Mouse (Mus musculus) CH12.LX (cell line): ENCODE results near the gene Phlda1. TPM values are rescaled to one million over a fixed set of nuclear protein-coding genes. Genes with fewer than 3 reads are reported as not detected.
A peak's percentile ranks its signal among the peaks of the same experiment; 100 is the strongest.

Source experiments
- DNase-seq: peaks from one replicate; pipeline ENCODE4 v3.0.0-alpha.2; 2013; ENCODE audit errors: extremely low read depth
- H3K27ac ChIP-seq: 2 replicates; pipeline ENCODE4 v1.5.1; 2012; ENCODE audit warnings: low read depth, mild to moderate bottlenecking, control low read depth, moderate library complexity; ENCODE audit not compliant: insufficient read depth
- H3K27me3 ChIP-seq: replicated peaks from 2 replicates; pipeline ENCODE3; 2012; ENCODE audit warnings: inconsistent platforms
- H3K36me3 ChIP-seq, 2 experiments: replicated peaks in 1 of 2; 2 replicates each; pipeline versions ENCODE3 to v1.6.1; 2012; ENCODE audit warnings: inconsistent platforms in 1 of 2, low read length in 1 of 2, mild to moderate bottlenecking in 1 of 2, mixed read lengths in 1 of 2, moderate library complexity in 1 of 2; ENCODE audit not compliant: control insufficient read depth in 1 of 2, insufficient read depth in 1 of 2
- H3K4me1 ChIP-seq, 2 experiments: 2 replicates each; pipeline ENCODE4 v1.6.1; 2012; ENCODE audit warnings: inconsistent platforms in 1 of 2, moderate library complexity in 1 of 2; ENCODE audit not compliant: insufficient read depth in 2 of 2, control insufficient read depth in 1 of 2
- H3K4me2 ChIP-seq: 2 replicates; pipeline ENCODE4 v1.6.1; 2012; ENCODE audit warnings: low read depth, mild to moderate bottlenecking, control low read depth; ENCODE audit not compliant: poor library complexity, insufficient read depth, severe bottlenecking
- H3K4me3 ChIP-seq, 3 experiments: fragments of 150-350 bp in 1 of 3; sonication (generic) in 1 of 3; replicated peaks in 1 of 3; 2 replicates each; pipeline versions ENCODE3 to v1.5.1; 2011 to 2012; ENCODE audit warnings: low read depth in 2 of 3, low read length in 2 of 3, mild to moderate bottlenecking in 2 of 3, moderate library complexity in 2 of 3, control low read depth in 1 of 3, improper control_type of control experiment in 1 of 3, inconsistent platforms in 1 of 3, mixed read lengths in 1 of 3; ENCODE audit not compliant: poor library complexity in 1 of 3
- H3K79me2 ChIP-seq: replicated peaks from 2 replicates; pipeline ENCODE4 v1.6.1; 2012; ENCODE audit warnings: mild to moderate bottlenecking, moderate library complexity; ENCODE audit not compliant: control insufficient read depth, poor library complexity, insufficient read depth, severe bottlenecking; ENCODE audit errors: extremely low read depth
- H3K9ac ChIP-seq: 2 replicates; pipeline ENCODE4 v1.6.1; 2012; ENCODE audit warnings: low read depth, mild to moderate bottlenecking, control low read depth, moderate library complexity; ENCODE audit not compliant: insufficient read depth
- H3K9me3 ChIP-seq: replicated peaks from 2 replicates; pipeline ENCODE3; 2012; ENCODE audit warnings: low read length, inconsistent platforms, mixed read lengths
- BHLHE40 ChIP-seq: IDR thresholded peaks from 2 replicates; pipeline ENCODE4 v1.6.1; 2011; ENCODE audit warnings: mild to moderate bottlenecking, low read depth, low read length, improper control_type of control experiment
- CHD2 ChIP-seq: IDR thresholded peaks from 2 replicates; pipeline ENCODE4 v1.6.1; 2011; ENCODE audit warnings: low read length, improper control_type of control experiment
- E2F4 ChIP-seq: IDR thresholded peaks from 2 replicates; pipeline ENCODE4 v1.6.1; 2011; ENCODE audit warnings: low read depth, low read length, improper control_type of control experiment; ENCODE audit not compliant: insufficient replicate concordance
- ELF1 ChIP-seq: IDR thresholded peaks from 2 replicates; pipeline ENCODE4 v1.6.1; 2014; ENCODE audit warnings: low read depth, mild to moderate bottlenecking, inconsistent platforms, low read length, improper control_type of control experiment
- ETS1 ChIP-seq: conservative IDR thresholded peaks from 2 replicates; pipeline ENCODE4 v1.6.1; 2012; ENCODE audit warnings: low read depth, mild to moderate bottlenecking, inconsistent platforms, low read length, improper control_type of control experiment, moderate library complexity
- GABPA ChIP-seq: IDR thresholded peaks from 2 replicates; pipeline ENCODE4 v1.6.1; 2012; ENCODE audit warnings: low read depth, low read length, improper control_type of control experiment, inconsistent platforms; ENCODE audit not compliant: insufficient replicate concordance
- IRF4 ChIP-seq: IDR thresholded peaks from 2 replicates; pipeline ENCODE4 v1.6.1; 2014; ENCODE audit warnings: low read depth, mild to moderate bottlenecking, inconsistent platforms, low read length, improper control_type of control experiment
- MAX ChIP-seq: IDR thresholded peaks from 2 replicates; pipeline ENCODE4 v1.6.1; 2011; ENCODE audit warnings: low read length, improper control_type of control experiment
- MAZ ChIP-seq: IDR thresholded peaks from 2 replicates; pipeline ENCODE4 v1.6.1; 2012; ENCODE audit warnings: low read depth, mild to moderate bottlenecking, inconsistent platforms, low read length, improper control_type of control experiment, moderate library complexity
- MXI1 ChIP-seq: IDR thresholded peaks from 2 replicates; pipeline ENCODE4 v1.6.1; 2011; ENCODE audit warnings: mild to moderate bottlenecking, low read depth, low read length, improper control_type of control experiment
- MYC ChIP-seq: IDR thresholded peaks from 2 replicates; pipeline ENCODE4 v1.6.1; 2011; ENCODE audit warnings: low read depth, mild to moderate bottlenecking, improper control_type of control experiment, low read length
- NELFE ChIP-seq: IDR thresholded peaks from 2 replicates; pipeline ENCODE4 v1.6.1; 2011; ENCODE audit warnings: low read depth, low read length, improper control_type of control experiment
- NRF1 ChIP-seq: IDR thresholded peaks from 2 replicates; pipeline ENCODE4 v1.6.1; 2014; ENCODE audit warnings: low read depth, mild to moderate bottlenecking, inconsistent platforms, low read length, improper control_type of control experiment, moderate library complexity
- POLR2A ChIP-seq: IDR thresholded peaks from 2 replicates; pipeline ENCODE4 v1.6.1; 2011; ENCODE audit warnings: low read depth, mild to moderate bottlenecking, improper control_type of control experiment, low read length
- RAD21 ChIP-seq: IDR thresholded peaks from 2 replicates; pipeline ENCODE4 v1.6.1; 2011; ENCODE audit warnings: low read depth, mild to moderate bottlenecking, low read length, improper control_type of control experiment, moderate library complexity
- SIN3A ChIP-seq: IDR thresholded peaks from 2 replicates; pipeline ENCODE4 v1.6.1; 2012; ENCODE audit warnings: low read length, improper control_type of control experiment, inconsistent platforms
- TBP ChIP-seq: conservative IDR thresholded peaks from 2 replicates; pipeline ENCODE4 v1.6.1; 2011; ENCODE audit warnings: low read depth, low read length, improper control_type of control experiment
- TCF12 ChIP-seq: IDR thresholded peaks from 2 replicates; pipeline ENCODE4 v1.6.1; 2014; ENCODE audit warnings: low read depth, mild to moderate bottlenecking, inconsistent platforms, low read length, improper control_type of control experiment
- UBTF ChIP-seq: IDR thresholded peaks from 2 replicates; pipeline ENCODE4 v1.6.1; 2012; ENCODE audit warnings: low read depth, mild to moderate bottlenecking, inconsistent platforms, low read length, improper control_type of control experiment, moderate library complexity
- ZC3H11A ChIP-seq: IDR thresholded peaks from 2 replicates; pipeline ENCODE4 v1.6.1; 2012; ENCODE audit warnings: low read depth, mild to moderate bottlenecking, inconsistent platforms, low read length, improper control_type of control experiment
- dilution Hi-C: fragments of 300-500 bp; cut with MboI; formaldehyde crosslinking; loops from 2 replicates; pipeline ENCODE4 v1.14.3; 2020; ENCODE audit warnings: low sequenced_read_pairs; ENCODE audit not compliant: extremely low pct_unique_long_range_greater_than_20kb, extremely low pct_ligation_motif_present
- in situ Hi-C: fragments of 300-500 bp; cut with MboI; formaldehyde crosslinking; loops from 3 replicates; pipeline ENCODE4 v1.14.3; 2019; ENCODE audit warnings: low sequenced_read_pairs, low pct_ligation_motif_present, low pct_unique_long_range_greater_than_20kb, mixed read lengths
- polyA plus RNA-seq: library from polyadenylated mRNA; unstranded; fragments of >175 nt; gene quantifications from 2 replicates; pipeline ENCODE4 v1.2.1, GENCODE M21; 2012; ENCODE audit warnings: low read depth; ENCODE audit not compliant: insufficient read length
- total RNA-seq, 2 experiments: library from RNA; depleted of rRNA; stranded (reverse); fragments of 300-350 nt in 1 of 2; fragments of >200 nt in 1 of 2; gene quantifications; 2 replicates each; pipeline ENCODE4 v1.2.3; 2012 to 2014

The Phlda1 gene
- total and polyA plus RNA-seq, 3 experiments, result 1.9 to 11.6 (median 2.1) TPM

GRCm38 (mm10) chr10:111471166-111471565 is 34.9 kb upstream of the Phlda1 start (continued):
- TF ChIP-seq ETS1 (peak; percentile 45), ZC3H11A (no peak), UBTF (0 out of 2 replicates have a peak, but pooled peaks have one; percentile 33), GABPA (no peak), POLR2A (peak; percentile 54), CHD2 (no peak), RAD21 (no peak)

GRCm38 (mm10) chr10:111472686-111473510 is 33.2 kb upstream of the Phlda1 start, which contains the start of gene Nap1l1:
Gene Nap1l1, plus strand, starts transcription at chr10:111473223.
- peak; percentile 66 for TF ChIP-seq NELFE
- 0 out of 2 replicates have a peak, but pooled peaks have one; percentile 40 for TF ChIP-seq MYC
- TF ChIP-seq SIN3A, result peak; percentile 21; the same call in 1 of the 2 replicates
- peak; percentile 42; the same call in 1 of the 2 replicates for TF ChIP-seq BHLHE40
- TF ChIP-seq TCF12, result peak; percentile 56; the same call in 1 of the 2 replicates
- TF ChIP-seq ZC3H11A, result no peak
- peak; percentile 79; the same call in 1 of the 2 replicates for TF ChIP-seq E2F4
- 0 out of 2 replicates have a peak, but pooled peaks have one; percentile 33 for TF ChIP-seq MAZ
- TF ChIP-seq IRF4, result 0 out of 2 replicates have a peak, but pooled peaks have one; percentile 11
- no peak for TF ChIP-seq CHD2
- peak; percentile 94 for TF ChIP-seq MXI1
- no peak for TF ChIP-seq ELF1
- TF ChIP-seq NRF1, result peak; percentile 69
- TF ChIP-seq TBP, result peak; percentile 69; the same call in 1 of the 2 replicates
- peak; percentile 80 for TF ChIP-seq POLR2A
- TF ChIP-seq MAX, result peak; percentile 76; the same call in 1 of the 2 replicates
- TF ChIP-seq, all 38 proteins: peak for 13
- Histone ChIP-seq H3K9me3 (no peaks in the 10 kb centered on the region), H3K4me2 (peak within 1 kb of the TSS; percentile 95), H3K4me3 (peak within 1 kb of the TSS; percentile 66 to 96 (median 92)), H3K9ac (peak within 1 kb of the TSS; percentile 87), H3K79me2 (peaks cover 47% of the 10 kb centered on the region), H3K4me1 (peaks cover 5 to 54% of the 10 kb centered on the region in 2 experiments; a peak in 3 of 4 replicates), H3K36me3 (peaks cover 0 to 15% of the 10 kb centered on the region in 2 experiments), H3K27me3 (no peaks in the 10 kb centered on the region), H3K27ac (peak within 1 kb of the TSS; percentile 57)
- in situ Hi-C loops (no loop called here), dilution Hi-C loops (no loop called here)
- DNase-seq, result peak; percentile 95
